Mouse (Mus musculus) cerebellum, adult 11 months (tissue): ENCODE results near the gene Fcor.
A peak's percentile ranks its signal among the peaks of the same experiment; 100 is the strongest.

ENCODE experiments used
- DNase-seq: peaks from one replicate; pipeline ENCODE4 v3.0.0; 2022

Fcor gene

DNA sequence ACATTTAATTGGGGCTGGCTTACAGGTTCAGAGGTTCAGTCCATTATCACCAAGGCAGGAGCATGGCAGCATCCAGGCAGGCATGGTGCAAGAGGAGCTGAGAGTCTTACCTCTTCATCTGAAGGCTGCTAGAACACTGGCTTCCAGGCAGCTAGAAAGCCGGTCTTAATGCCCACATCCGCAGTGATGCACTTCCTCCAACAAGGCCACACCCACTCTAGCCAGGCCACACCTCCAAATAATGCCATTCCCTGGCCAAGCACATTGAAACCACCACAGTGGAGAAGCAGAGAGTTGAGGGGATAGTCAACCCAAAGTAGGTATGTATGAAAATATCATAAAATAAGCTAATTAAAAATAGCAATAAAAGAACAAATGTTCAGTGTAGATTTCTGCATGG is 1.8 kb downstream of the Fcor start:
- DNase-seq, result no peak

GRCm38 (mm10) chr8:3665507-3665906 is 6.7 kb downstream of the Fcor start, which contains the start of gene Mcemp1:
TSS of gene Mcemp1 (plus strand) at chr8:3665754.
- DNase-seq, result no peak

- no peak for DNase-seq
These were observed 7.8 kb downstream of the Fcor start for GRCm38 (mm10) chr8:3664405-3664804.

GRCm38 (mm10) chr8:3660889-3661288 is 11.3 kb downstream of the Fcor start:
- no peak for DNase-seq

DNA sequence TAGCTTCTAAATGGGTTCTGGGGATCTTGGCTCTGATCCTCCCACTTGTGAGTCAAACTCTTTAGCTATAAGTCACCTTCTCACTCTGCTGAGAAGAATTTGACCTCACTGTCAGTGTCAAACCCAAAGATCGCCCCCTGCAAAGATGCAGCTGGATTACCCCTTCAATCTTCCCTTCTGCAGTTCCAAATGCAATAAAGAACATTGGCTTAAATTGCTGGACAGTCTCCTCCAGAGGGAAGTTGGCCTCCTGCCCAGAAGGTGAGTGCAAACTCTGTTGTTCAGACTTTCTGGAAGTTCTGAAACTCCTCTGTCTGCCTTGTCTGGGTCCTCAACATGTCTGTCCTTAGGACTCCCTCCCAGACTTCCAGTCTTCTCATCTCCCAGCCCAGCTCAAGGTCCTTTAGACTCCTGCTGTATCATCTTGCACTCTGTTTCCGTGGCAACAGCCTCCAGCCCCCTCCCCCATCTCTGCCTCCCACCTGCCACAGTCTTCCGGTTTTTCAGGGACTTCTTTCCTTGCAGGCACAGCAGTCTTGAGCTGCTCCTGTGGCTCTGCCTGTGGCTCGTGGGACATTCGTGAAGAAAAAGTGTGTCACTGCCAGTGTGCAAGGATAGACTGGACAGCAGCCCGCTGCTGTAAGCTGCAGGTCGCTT is 15.3 kb downstream of the Fcor start:
- no peak for DNase-seq

- no peak for DNase-seq
These were observed 16.6 kb downstream of the Fcor start, which contains the start of gene Retn for GRCm38 (mm10) chr8:3655526-3655925. TSS of gene Retn (plus strand) at chr8:3655770.

DNA sequence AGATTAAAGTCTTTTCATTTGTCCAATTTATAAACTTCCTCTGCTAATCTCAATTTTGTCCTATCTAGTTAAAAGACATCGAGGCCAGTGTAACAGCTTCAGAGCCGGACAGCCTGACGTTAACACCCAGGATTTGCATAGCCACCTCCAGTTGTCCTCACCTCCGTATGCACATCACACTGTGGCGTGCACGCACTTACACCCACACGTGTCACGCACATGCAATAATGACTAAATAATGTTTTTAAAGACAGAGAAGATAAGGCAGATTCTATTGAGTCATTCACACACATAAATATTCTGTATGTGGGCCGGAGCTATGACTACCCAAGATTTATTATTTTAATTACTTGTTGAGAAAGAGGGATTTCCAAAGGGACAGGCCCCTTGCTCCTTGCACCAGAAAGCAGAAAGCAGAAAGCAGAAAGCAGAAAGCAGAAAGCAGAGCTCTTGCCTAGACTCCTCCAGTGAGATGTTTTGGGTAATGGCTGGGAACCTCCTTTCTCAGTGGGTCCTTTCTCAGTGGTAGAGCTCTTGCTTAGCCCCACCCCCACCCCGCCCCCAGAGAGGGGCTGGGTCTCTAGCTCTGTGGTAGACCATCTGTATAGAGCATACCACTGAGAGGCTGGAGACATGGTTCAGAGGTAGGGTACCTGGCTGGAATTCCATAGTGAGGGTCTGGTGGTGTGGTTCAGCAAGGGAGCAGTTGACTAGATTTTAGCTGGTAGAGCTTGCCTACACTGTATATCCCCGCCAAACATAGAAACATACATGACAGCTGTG is 17.2 kb downstream of the Fcor start:
- DNase-seq, result no peak

- DNase-seq, result no peak
These were observed 19.3 kb downstream of the Fcor start for GRCm38 (mm10) chr8:3652845-3653244.

- no peak for DNase-seq
These were observed 23.2 kb downstream of the Fcor start for GRCm38 (mm10) chr8:3648990-3649389.

GRCm38 (mm10) chr8:3648268-3648667 is 23.9 kb downstream of the Fcor start:
- DNase-seq, result no peak

DNA sequence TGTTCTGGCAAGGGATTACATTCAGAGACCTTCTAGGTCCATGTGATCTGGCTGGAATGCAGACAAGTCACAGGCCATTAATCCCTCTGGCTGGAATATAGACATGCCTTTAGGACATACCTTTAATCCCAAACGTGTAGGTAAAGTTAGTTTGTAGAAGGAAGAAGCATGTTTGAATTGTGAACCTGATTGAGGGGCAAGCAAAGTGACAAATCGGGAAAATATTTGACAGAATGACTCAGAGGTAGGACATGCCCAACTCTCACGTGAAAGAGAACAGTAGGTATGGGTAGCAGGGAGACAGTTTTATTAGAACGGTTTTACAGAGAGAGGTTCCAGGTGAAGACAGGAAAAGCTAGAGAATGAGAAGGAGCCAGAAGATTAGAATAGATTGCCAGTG is 24.6 kb downstream of the Fcor start:
- no peak for DNase-seq

DNA sequence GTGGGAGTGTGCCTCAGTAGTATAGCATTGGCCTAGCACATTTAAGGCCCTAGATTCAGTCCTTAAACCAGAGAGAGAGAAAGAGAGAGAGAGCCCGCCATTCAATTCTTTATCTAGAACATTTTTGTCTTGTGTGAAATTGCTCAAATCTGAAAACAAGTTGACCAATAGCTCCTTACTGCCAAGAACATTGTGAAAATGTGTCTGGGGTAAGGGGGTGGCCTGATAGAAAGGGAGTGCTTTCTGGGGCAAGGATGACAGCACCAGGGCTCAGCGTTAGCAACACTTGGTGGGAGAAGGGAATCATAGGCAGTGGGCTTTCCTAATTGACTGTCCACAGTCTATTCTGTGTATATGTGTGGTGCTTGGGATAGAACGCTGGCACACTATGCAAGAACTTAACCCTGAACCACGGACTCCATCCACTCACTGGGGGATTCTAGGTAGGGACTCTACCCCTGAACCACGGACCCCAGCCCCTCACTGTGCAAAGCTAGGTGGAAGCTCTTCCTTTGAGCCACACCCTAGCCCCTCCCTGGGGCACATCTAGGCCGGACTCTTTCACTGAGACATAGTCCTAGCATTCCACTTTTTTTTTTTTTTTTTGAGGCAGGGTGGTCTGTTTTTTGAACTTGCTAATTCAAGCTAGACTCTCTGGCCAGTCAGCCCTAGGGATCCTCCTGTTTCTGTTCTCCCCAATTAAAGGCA is 25.2 kb downstream of the Fcor start:
- DNase-seq, result no peak

DNA sequence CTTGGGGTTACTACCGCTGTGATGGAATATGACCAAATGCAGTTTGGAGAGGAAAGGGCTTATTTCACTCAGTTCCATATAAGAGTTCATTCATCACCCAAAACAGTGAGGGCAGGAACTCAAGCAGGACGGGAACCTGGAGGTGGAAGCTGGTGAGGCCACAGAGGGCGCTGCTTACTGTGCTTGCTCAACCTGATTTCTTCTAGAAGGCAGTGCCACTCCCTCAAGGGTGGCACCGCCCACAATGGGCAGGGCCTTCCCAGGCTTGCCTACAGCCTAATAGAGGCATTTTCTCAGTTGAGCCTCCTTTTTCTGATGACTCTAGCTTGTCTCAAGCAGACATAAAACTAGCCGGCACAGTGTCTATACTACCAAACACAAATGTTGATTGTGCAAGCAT is 26.4 kb downstream of the Fcor start:
- no peak for DNase-seq

GRCm38 (mm10) chr8:3631478-3631875 is 40.7 kb downstream of the Fcor start:
- DNase-seq, result no peak

- DNase-seq, result peak; percentile 80
These were observed 41.3 kb downstream of the Fcor start, which contains the start of gene Stxbp2 for GRCm38 (mm10) chr8:3630647-3631477. TSS of gene Stxbp2 (plus strand) at chr8:3630955.

DNA sequence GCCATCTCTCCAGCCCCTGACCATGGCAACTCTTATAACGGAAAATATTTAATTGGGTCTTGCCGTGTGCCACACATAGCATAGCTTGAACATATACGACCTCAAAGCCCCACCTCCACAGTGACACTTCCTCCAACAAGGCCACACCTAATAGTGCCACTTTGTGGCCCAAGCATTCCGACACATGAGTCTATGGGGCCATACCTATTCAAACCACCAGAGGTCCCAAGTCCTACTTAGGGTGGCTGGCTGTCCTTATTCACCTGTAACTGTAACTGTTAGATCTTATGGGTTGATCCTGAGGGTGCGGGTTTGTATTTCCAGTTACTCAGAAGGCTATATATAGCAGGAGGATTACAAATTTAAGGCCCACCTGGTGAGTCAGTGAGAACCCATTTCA is 44.1 kb downstream of the Fcor start:
- no peak for DNase-seq

DNA sequence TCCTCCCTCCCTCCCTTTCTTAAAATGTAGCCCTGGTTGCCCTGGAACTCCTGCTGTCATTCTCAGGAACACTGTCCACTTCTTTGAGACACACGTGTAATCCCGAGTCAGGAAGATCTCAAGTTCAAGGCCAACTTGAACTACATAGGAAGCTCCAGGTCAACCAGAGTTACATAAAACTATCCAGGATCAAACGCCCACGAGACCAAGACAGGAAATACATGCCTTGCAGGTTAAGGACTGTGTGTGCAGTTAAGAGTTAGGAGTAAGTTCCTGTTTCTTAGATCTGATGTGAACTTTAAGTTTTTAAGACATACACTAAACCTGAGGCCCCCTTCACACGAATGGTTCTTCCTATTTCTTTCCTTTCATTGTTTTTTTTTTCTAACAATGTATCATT is 45.2 kb downstream of the Fcor start:
- DNase-seq, result no peak

DNA sequence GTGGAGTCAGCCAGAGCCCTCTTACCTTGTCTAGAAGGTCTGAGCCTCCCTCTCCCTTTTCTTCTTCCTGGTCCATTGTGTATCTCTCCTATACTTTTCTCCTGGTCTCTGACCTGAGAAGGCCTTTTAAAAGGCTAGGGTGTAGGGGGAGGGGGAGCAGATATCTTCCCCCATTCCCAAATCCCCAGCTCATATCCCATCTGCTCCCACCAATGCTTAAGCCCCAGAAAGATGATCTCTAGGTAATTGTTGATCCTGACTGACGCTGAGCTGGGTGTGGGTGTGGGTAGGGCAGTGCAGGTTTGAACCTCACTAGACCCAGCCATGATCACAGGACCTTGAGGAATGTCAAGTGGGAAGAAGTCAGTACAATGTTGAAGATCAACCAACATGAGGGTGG is 46.7 kb downstream of the Fcor start, which contains the start of gene Pcp2:
TSS of gene Pcp2 (minus strand) at position 101 of the 400 bp plus-strand sequence.
- DNase-seq, result no peak

DNA sequence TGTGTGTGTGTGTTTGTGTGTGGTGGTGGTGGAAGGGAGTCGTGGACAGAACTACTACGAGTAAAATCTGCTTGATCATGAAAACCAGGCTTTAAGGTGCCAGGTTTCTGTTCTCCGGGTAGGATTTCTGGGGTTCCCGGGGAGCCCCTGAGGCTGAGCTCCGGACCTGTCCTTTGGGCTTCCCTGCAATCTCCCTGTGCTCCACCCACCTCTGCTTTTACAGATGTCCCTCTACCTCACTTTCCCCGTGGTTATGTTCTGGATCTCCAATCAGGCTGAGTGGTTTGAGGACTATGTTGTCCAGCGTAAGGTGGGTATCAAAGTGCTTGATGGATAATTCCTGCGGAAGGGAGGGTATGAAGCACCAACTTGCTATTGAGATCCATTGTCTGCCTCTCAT is 50.0 kb downstream of the Fcor start:
- DNase-seq, result no peak

- DNase-seq, result peak; percentile 98
These were observed 50.8 kb downstream of the Fcor start, which contains the start of the genes Xab2 and Pet100 for GRCm38 (mm10) chr8:3621199-3621970. TSS of gene Xab2 (minus strand) at chr8:3621316. TSS of gene Pet100 (plus strand) at chr8:3621548.
